Mouse (Mus musculus): Measurements from ENCODE around the gene L3hypdh. TPM values are rescaled to one million over a fixed set of nuclear protein-coding genes. Genes with fewer than 3 reads are reported as not detected.

L3hypdh gene
- polyA plus RNA-seq (2017; shearing (Covaris generic)), result under 1 TPM; 0.11 to 0.54 TPM

GRCm38 (mm10) chr12:72085329-72086165 lies at the start of gene L3hypdh, which contains the start of gene Jkamp:
TSS of gene L3hypdh (minus strand) at chr12:72085439.
TSS of gene Jkamp (plus strand) at chr12:72085589.

GRCm38 (mm10) chr12:72070327-72071269 lies 14.6 kb downstream of the L3hypdh start, which contains the start of gene Gpr135:
TSS of gene Gpr135 (minus strand) at chr12:72071125.

Other genes starting within 250 kb of the L3hypdh start
- gene Gpr135, start 14.3 kb downstream of the L3hypdh start, polyA plus RNA-seq (2017; shearing (Covaris generic)), result under 1 TPM in 1 of 2 experiments, not detected in 1; 0.12 TPM
- gene Jkamp, start 150 bp upstream of the L3hypdh start, polyA plus RNA-seq (2017; shearing (Covaris generic)), result 10 to 100 TPM; 41.2 to 46.2 TPM
- under 1 TPM in 1 of 2 experiments, not detected in 1; 0.17 TPM for gene Ccdc175, start 99.6 kb upstream of the L3hypdh start, polyA plus RNA-seq (2017; shearing (Covaris generic))